Mouse (Mus musculus): ENCODE data around the gene Rpusd2. TPM values are rescaled to one million over a fixed set of nuclear protein-coding genes. Genes with fewer than 3 reads are reported as not detected.

Rpusd2 gene
- polyA plus RNA-seq, 1 experiment from 2014 or later, result 4.5 TPM

DNA sequence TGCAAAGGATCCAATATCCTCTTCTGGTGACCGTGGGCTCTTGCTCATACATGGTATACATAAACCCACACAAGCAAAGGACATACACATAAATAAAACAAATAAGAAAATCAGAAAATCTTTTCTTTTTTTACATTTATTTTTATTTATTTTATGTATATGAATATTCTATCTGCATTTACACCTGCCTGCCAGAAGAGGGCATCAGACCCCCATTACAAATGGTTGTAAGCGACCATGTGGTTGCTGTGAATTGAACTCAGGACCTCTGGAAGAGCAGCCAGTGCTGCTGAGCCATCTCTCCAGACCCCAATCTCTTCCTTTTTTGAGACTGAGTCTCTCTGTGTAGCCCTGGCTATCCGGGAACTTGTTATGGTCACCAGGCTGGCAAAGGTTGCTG, 16.9 kb upstream of the Rpusd2 start:
- Histone ChIP-seq H3K27me3 (no peaks in the 10 kb centered on the region), H3K4me1 (peaks cover 13% of the 10 kb centered on the region), H3K36me3 (peaks cover 33% of the 10 kb centered on the region), H3K9me3 (0 out of 2 replicates have a peak, but pooled peaks cover 4% of the 10 kb centered on the region), H3K4me2 (replicated peaks) (no peak overlapping the region), H3K4me3 (no peak overlapping the region), H3K9ac (no peak overlapping the region), H3K27ac (no peak overlapping the region)
- WGBS, result 89% methylated on average over 3 of the region's 3 CpGs
- no peak for ATAC-seq (ENCODE audit: low FRiP score, low read depth)

DNA sequence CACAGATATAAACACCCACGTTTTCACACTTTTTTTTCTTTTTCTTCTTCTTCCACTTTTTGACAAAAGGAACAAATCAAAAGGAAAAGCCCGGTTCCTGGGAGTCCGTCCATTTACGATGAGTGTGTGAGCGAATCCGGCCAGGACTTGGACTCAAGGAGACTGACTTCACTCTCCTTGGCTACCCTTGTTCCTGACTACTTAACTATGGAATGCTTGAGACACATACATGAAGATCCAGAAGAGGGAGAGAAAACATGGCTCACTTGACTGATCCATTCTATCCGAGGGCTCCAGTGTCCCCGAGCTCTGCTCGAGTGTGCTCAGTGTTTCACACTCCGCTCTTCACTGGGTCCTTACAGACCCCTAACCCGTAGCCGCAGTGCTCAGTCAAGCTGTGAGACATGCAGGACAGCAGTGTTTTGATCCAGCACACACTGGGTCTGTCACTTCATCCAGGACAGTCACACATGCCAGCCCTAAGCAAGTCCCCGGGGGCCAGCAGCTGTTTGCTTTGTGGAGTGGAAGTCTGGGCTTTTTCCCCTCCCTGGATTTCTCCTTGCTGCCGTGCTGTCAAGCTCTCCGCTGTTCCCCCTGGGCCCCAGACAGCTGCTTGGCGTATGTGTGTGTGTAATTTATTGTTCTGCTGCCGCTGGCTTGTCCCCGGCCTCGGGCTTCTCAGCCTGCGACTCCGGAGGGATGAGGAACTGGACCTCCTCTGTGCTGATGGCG, 16.0 kb upstream of the Rpusd2 start:
- Histone ChIP-seq H3K36me3 (peaks cover 41% of the 10 kb centered on the region), H3K4me1 (peaks cover 13% of the 10 kb centered on the region), H3K27ac (peak overlapping the region; percentile 40; the same call in 1 of the 2 replicates), H3K27me3 (no peaks in the 10 kb centered on the region), H3K4me3 (no peak overlapping the region), H3K4me2 (replicated peaks) (peak overlapping the region; percentile 44), H3K9ac (0 out of 2 replicates have a peak overlapping the region, but pooled peaks have one; percentile 35), H3K9me3 (0 out of 2 replicates have a peak, but pooled peaks cover 4% of the 10 kb centered on the region)
- ATAC-seq (ENCODE audit: low FRiP score, low read depth), result peak; percentile 83
- 43% methylated on average over 22 of the region's 22 CpGs for WGBS

DNA sequence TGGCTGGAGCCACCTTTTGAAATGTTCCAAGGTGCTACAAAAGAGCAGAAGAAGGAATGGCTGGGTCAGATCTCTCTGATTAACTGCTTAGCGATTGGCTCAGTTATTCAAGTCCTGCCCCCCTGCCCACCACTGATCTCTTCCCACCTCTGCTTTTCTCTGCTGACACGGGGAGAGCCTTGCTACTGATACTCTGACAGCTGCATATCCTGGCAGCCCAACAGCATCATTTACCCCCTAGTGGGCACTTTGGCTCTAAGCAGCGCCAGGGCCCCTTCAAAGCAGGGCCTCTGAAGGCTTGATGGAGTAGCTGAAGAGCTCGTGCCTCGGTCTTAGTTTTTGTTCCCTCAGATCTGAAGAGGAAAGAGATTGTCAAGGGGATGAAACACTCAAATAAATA, 15.5 kb upstream of the Rpusd2 start:
- Histone ChIP-seq H3K9me3 (0 out of 2 replicates have a peak, but pooled peaks cover 4% of the 10 kb centered on the region), H3K27ac (peak overlapping the region; percentile 40; the same call in 1 of the 2 replicates), H3K27me3 (no peaks in the 10 kb centered on the region), H3K4me1 (peaks cover 13% of the 10 kb centered on the region), H3K9ac (0 out of 2 replicates have a peak overlapping the region, but pooled peaks have one; percentile 35), H3K4me3 (no peak overlapping the region), H3K4me2 (replicated peaks) (peak overlapping the region; percentile 44), H3K36me3 (peaks cover 41% of the 10 kb centered on the region)
- 5% methylated on average over 5 of the region's 5 CpGs for WGBS
- ATAC-seq (ENCODE audit: low FRiP score, low read depth), result peak; percentile 78

DNA sequence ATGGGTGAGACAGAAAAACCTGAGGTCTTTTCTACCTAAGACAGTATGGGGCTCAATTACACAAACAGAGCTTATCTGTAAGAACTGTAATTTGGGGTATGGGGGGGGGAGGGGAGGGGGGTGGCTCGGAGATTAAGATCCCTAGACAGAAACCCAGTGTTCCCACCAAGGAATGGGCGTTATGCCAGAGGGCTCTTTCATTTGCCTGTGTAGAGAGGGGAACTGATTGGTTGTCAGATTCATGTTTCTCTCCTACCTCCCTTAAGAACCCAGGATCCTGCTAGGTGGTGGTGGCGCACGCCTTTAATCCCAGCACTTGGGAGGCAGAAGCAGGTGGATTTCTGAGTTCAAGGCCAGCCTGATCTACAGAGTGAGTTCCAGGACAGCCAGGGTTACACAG, 15.1 kb upstream of the Rpusd2 start:
- Histone ChIP-seq H3K36me3 (peaks cover 41% of the 10 kb centered on the region), H3K4me1 (peaks cover 13% of the 10 kb centered on the region), H3K4me3 (no peak overlapping the region), H3K4me2 (replicated peaks) (no peak overlapping the region), H3K27ac (peak overlapping the region; percentile 11; the same call in 1 of the 2 replicates), H3K27me3 (no peaks in the 10 kb centered on the region), H3K9ac (0 out of 2 replicates have a peak overlapping the region, but pooled peaks have one; percentile 35), H3K9me3 (0 out of 2 replicates have a peak, but pooled peaks cover 4% of the 10 kb centered on the region)
- ATAC-seq (ENCODE audit: low FRiP score, low read depth), result no peak
- 53% methylated on average over 4 of the region's 4 CpGs for WGBS

DNA sequence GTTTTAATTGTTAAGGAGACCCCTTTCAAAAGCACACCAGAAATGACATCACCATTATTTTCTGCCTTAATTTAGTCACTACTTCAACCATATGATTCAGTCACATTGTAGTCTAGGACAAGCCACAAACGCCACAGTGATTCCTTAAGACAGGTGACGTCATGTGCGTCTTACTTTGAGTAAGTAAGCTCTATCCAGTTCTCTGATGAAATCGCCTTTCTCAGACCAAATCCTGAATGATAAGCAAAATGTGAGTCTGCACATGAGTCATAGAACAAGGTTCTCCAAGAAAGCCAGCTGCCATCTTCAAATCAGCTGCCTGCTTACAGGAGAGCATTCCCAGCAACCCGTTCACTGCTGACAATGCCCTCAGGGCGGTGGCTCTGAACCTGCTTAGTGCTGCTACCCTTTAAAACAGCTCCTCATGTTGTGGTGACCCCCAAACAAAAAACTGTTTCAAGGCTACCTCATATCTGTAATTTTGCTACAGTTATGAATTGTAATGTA, 11.4 kb upstream of the Rpusd2 start:
- Histone ChIP-seq H3K9ac (no peak overlapping the region), H3K27me3 (no peaks in the 10 kb centered on the region), H3K27ac (no peak overlapping the region), H3K36me3 (peaks cover 42% of the 10 kb centered on the region), H3K4me3 (no peak overlapping the region), H3K9me3 (no peaks in the 10 kb centered on the region), H3K4me1 (peaks cover 17% of the 10 kb centered on the region), H3K4me2 (replicated peaks) (no peak overlapping the region)
- no peak for ATAC-seq (ENCODE audit: low FRiP score, low read depth)
- WGBS, result 94% methylated on average over 6 of the region's 6 CpGs

DNA sequence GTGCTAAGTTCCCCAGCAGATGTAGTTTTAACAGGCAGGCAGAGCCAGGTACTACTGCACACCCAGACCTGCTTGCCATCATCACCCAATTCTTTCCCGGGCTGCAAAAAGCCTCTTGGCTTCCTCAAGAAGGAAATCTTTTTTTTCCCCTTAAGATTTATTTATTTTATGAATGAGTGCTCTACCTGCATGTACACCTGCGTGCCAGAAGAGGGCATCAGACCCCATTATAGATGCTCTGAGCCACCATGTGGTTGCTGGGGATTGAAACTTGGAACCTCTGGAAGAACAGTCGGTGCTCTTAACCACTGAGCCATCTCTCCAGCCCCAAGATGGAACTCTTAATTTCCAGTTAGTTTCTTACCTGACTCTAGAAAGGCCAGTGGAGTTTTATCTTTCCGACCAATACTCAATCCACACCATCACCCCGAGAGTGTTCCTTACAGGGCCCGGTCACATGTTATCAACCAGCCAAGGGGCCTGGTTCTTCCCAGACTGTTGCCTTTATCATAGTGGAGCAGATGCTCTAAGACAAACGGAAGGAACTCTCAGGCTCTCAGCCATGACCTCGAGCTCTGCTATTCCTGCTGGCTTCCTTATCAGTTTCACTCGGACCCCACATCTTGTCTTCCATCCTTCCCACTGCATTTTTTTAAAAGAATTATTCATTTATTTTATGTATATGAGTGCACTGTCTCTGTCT, 9.9 kb upstream of the Rpusd2 start:
- ATAC-seq (ENCODE audit: low FRiP score, low read depth), result no peak
- H3K4me3 ChIP-seq, result no peak overlapping the region

DNA sequence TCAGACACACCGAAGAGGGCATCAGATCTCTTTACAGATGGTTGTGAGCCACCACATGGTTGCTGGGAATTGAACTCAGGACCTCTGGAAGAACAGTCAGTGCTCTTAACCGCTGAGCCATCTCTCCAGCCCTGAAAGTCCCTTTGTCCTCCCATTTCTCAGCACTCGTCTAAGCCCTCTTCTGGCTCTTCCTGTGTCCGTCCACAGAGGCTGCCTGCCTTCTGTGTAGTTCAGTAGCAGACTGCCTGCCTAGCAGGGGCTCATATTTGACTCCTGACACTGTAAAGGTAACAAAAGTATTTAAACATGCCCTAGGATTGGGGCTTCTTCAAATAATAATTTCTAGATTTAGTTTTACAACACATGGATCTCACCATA, 9.4 kb upstream of the Rpusd2 start:
- Histone ChIP-seq H3K4me3 (no peak overlapping the region), H3K9ac (no peak overlapping the region), H3K36me3 (peaks cover 34% of the 10 kb centered on the region), H3K4me1 (peaks cover 13% of the 10 kb centered on the region), H3K9me3 (no peaks in the 10 kb centered on the region), H3K4me2 (replicated peaks) (no peak overlapping the region), H3K27me3 (no peaks in the 10 kb centered on the region), H3K27ac (no peak overlapping the region)
- 79% methylated on average over 4 of the region's 4 CpGs for whole genome bisulfite sequencing
- no peak for ATAC-seq (ENCODE audit: low FRiP score, low read depth)

More for the DNA sequence above, 9.9 kb upstream of the Rpusd2 start:
- H3K9ac ChIP-seq, result no peak overlapping the region
- no peaks in the 10 kb centered on the region for H3K27me3 ChIP-seq
- H3K4me2 ChIP-seq (replicated peaks), result no peak overlapping the region
- no peaks in the 10 kb centered on the region for H3K9me3 ChIP-seq
- H3K4me1 ChIP-seq, result peaks cover 13% of the 10 kb centered on the region
- H3K36me3 ChIP-seq, result peaks cover 34% of the 10 kb centered on the region
- no peak overlapping the region for H3K27ac ChIP-seq
- WGBS, result 74% methylated on average over 9 of the region's 9 CpGs

DNA sequence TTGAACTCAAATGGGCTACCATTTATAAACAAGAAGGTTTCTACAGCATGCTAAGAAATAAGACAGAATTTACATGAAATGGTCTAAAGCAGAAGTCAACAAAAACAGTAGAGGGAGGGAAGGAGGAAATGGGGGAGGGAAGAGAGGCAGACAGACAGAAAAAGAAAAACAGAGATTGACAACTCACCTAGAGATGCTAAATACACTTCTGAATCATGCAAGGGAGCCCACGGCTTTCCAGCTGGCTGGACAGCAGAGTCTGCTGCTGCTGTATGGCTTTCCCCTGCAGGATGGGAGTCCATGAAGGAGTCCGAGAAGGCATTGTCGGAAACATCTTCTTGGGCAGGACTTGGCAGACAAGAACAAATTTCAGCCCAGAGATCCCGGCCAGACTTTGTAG, 7.6 kb upstream of the Rpusd2 start:
- Histone ChIP-seq H3K4me1 (peaks cover 13% of the 10 kb centered on the region), H3K27ac (no peak overlapping the region), H3K9me3 (no peaks in the 10 kb centered on the region), H3K4me3 (no peak overlapping the region), H3K4me2 (replicated peaks) (no peak overlapping the region), H3K36me3 (peaks cover 22% of the 10 kb centered on the region), H3K27me3 (0 out of 2 replicates have a peak, but pooled peaks cover 4% of the 10 kb centered on the region), H3K9ac (no peak overlapping the region)
- no peak for ATAC-seq (ENCODE audit: low FRiP score, low read depth)
- 91% methylated on average over 4 of the region's 4 CpGs for WGBS

DNA sequence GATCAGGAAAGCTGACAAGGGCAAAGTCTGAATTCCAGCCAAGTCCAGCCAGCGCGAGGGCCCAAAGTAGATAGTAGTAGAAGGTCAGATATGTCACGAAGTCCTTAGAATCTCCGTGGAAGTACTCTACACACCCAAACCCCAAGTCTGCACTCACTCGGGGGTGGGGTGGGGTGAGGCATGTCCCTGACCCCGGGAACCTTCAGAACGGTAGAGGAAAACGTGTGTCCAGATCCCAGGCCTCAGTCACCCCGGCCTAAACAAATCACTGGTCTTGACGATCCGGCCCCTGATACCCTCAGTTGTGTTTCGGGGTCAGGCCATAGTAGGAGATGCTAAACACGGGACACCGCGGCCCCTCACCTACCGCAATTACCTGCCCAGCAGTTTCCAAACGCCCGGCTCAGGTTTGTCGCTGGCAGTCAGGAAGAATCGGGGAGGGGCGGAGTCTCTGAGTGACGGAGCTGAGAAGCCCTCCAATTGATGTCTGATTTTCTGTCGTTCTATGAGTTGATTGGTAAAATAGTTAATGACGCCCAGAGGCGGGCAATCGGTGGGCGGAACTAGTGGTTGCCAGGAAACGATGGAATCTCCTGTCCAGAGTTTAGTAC, 5.5 kb upstream of the Rpusd2 start, which contains the start of gene Ccdc32:
Ccdc32 (minus strand) TSS at position 453 of the 611 bp plus-strand sequence.
- peak within 1 kb of the TSS; percentile 78 for H3K9ac ChIP-seq
- under 1% methylated on average over 28 of the region's 28 CpGs for WGBS
- peaks cover 13% of the 10 kb centered on the region for H3K4me1 ChIP-seq
- H3K4me3 ChIP-seq, result peak within 1 kb of the TSS; percentile 71
- H3K4me2 ChIP-seq (replicated peaks), result peak within 1 kb of the TSS; percentile 88
- H3K27me3 ChIP-seq, result 0 out of 2 replicates have a peak, but pooled peaks cover 4% of the 10 kb centered on the region
- no peak within 1 kb of the TSS for H3K27ac ChIP-seq
- H3K36me3 ChIP-seq, result peaks cover 7% of the 10 kb centered on the region; the same call in 1 of the 2 replicates
- H3K9me3 ChIP-seq, result no peaks in the 10 kb centered on the region
- peak; percentile 96 for ATAC-seq (ENCODE audit: low FRiP score, low read depth)

DNA sequence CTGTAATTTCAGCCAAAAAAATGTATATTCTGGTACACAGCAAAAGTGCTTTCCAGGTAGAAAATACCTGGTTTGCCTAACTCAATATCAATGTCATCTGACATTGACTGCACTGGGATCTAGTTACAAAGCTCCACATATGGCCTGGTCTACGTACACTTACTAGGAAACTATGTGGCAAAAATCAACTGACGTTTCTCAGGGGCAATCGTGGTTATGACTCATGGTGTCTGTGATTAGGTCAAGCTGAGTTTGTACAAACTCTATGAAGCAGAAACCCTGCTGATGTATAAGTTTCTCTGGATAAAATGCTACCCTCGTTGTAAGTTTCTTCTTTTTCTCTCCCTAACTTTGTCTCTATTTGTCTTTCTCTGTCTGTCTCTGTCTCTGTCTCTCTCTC, 2.4 kb upstream of the Rpusd2 start:
- no peak overlapping the region for H3K4me3 ChIP-seq
- 0 out of 2 replicates have a peak, but pooled peaks cover 4% of the 10 kb centered on the region for H3K27me3 ChIP-seq
- ATAC-seq (ENCODE audit: low FRiP score, low read depth), result no peak
- H3K27ac ChIP-seq, result no peak overlapping the region
- H3K4me1 ChIP-seq, result peaks cover 20% of the 10 kb centered on the region
- no peak overlapping the region for H3K9ac ChIP-seq
- H3K4me2 ChIP-seq (replicated peaks), result no peak overlapping the region
- no peaks in the 10 kb centered on the region for H3K9me3 ChIP-seq
- H3K36me3 ChIP-seq, result peaks cover 6% of the 10 kb centered on the region
- WGBS, result 64% methylated on average over 4 of the region's 4 CpGs

DNA sequence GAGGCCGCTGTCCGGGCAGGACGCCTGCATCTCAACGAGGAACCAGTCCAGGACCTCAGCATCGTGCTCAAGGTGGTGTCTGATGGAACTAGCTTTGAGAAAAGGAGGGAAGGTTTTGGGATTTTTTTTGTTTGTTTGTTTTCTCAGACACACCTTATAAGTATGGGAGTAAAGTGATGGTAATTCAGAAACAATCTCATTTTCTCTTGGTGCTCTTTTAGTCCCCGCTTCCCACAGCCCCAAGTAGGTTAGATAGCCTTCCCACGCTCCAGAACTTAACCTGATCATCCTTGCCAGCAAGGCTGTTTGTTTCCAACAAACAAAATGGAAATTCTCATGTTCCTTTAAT, 781 bp downstream of the Rpusd2 start:
- WGBS, result 11% methylated on average over 7 of the region's 7 CpGs
- Histone ChIP-seq H3K9ac (peak overlapping the region; percentile 90), H3K27me3 (0 out of 2 replicates have a peak, but pooled peaks cover 4% of the 10 kb centered on the region), H3K36me3 (peaks cover 31% of the 10 kb centered on the region), H3K4me1 (peaks cover 7% of the 10 kb centered on the region), H3K4me2 (replicated peaks) (peak overlapping the region; percentile 82), H3K4me3 (peak overlapping the region; percentile 94), H3K9me3 (no peaks in the 10 kb centered on the region), H3K27ac (peak overlapping the region; percentile 74)
- no peak for ATAC-seq (ENCODE audit: low FRiP score, low read depth)

Data from limb, embryonic 13.5 days (tissue).